Mouse (Mus musculus): ENCODE results near the gene Sptlc2. TPM values are rescaled to one million over a fixed set of nuclear protein-coding genes. Genes with fewer than 3 reads are reported as not detected.
A peak's percentile ranks its signal among the peaks of the same experiment; 100 is the strongest.

Sptlc2 gene
- total and polyA plus RNA-seq, 2 experiments: 6.5 to 14.4 TPM

GRCm38 (mm10) chr12:87365676-87366075, 22.5 kb downstream of the Sptlc2 start:
- DNase-seq (ENCODE audit: extremely low read depth, low read depth, low spot score): no peak
- TF ChIP-seq POLR2A (IDR thresholded peaks at IDR 0.05; ENCODE audit: extremely low read depth, insufficient read depth, low read length): no peak
- Histone ChIP-seq H3K79me2 (ENCODE audit: control insufficient read depth, insufficient read depth, low read length) (peaks cover 3% of the 10 kb centered on the region; the same call in 1 of the 2 replicates), H3K9ac (ENCODE audit: low read depth, low read length) (no peak overlapping the region), H3K27ac (replicated peaks; ENCODE audit: insufficient read depth, low read depth, low read length) (no peak overlapping the region), H3K4me1 (ENCODE audit: control insufficient read depth, insufficient read depth, low read length) (peaks cover 4% of the 10 kb centered on the region; the same call in 1 of the 2 replicates), H3K27me3 (ENCODE audit: control insufficient read depth, insufficient read depth, low read length) (no peaks in the 10 kb centered on the region), H3K4me3 (ENCODE audit: insufficient read depth, low read depth, low read length) (no peak overlapping the region), H3K36me3 (ENCODE audit: control insufficient read depth, insufficient read depth, low read length) (peaks cover 24% of the 10 kb centered on the region)
- WGBS: 93% methylated on average over 9 of the region's 9 CpGs

GRCm38 (mm10) chr12:87362111-87362510, 26.0 kb downstream of the Sptlc2 start:
- TF ChIP-seq CTCF (IDR thresholded peaks at IDR 0.05; ENCODE audit: low read depth, low read length): no peak
- no peak for TF ChIP-seq POLR2A (IDR thresholded peaks at IDR 0.05; ENCODE audit: extremely low read depth, insufficient read depth, low read length)
- peaks cover 10% of the 10 kb centered on the region for H3K36me3 ChIP-seq (ENCODE audit: control insufficient read depth, insufficient read depth, low read length)
- 38% methylated on average over 3 of the region's 3 CpGs for WGBS
- no peaks in the 10 kb centered on the region for H3K27me3 ChIP-seq (ENCODE audit: control insufficient read depth, insufficient read depth, low read length)
- no peak for DNase-seq (ENCODE audit: extremely low read depth, low read depth, low spot score)
- no peak overlapping the region for H3K9ac ChIP-seq (ENCODE audit: low read depth, low read length)
- no peak overlapping the region for H3K27ac ChIP-seq (replicated peaks; ENCODE audit: insufficient read depth, low read depth, low read length)
- no peaks in the 10 kb centered on the region for H3K79me2 ChIP-seq (ENCODE audit: control insufficient read depth, insufficient read depth, low read length)
- H3K4me1 ChIP-seq (ENCODE audit: control insufficient read depth, insufficient read depth, low read length): peaks cover 4% of the 10 kb centered on the region; the same call in 1 of the 2 replicates
- no peak overlapping the region for H3K4me3 ChIP-seq (ENCODE audit: insufficient read depth, low read depth, low read length)

- Histone ChIP-seq H3K36me3 (ENCODE audit: control insufficient read depth, insufficient read depth, low read length) (peaks cover 18% of the 10 kb centered on the region), H3K79me2 (ENCODE audit: control insufficient read depth, insufficient read depth, low read length) (no peaks in the 10 kb centered on the region), H3K27ac (replicated peaks; ENCODE audit: insufficient read depth, low read depth, low read length) (no peak overlapping the region), H3K4me1 (ENCODE audit: control insufficient read depth, insufficient read depth, low read length) (peaks cover 3% of the 10 kb centered on the region; the same call in 1 of the 2 replicates), H3K27me3 (ENCODE audit: control insufficient read depth, insufficient read depth, low read length) (no peaks in the 10 kb centered on the region), H3K4me3 (ENCODE audit: insufficient read depth, low read depth, low read length) (no peak overlapping the region), H3K9ac (ENCODE audit: low read depth, low read length) (no peak overlapping the region)
- WGBS: 22% methylated on average over 2 of the region's 2 CpGs
- DNase-seq (ENCODE audit: extremely low read depth, low read depth, low spot score): peak; percentile 56
- TF ChIP-seq CTCF (IDR thresholded peaks at IDR 0.05; ENCODE audit: low read depth, low read length) (no peak), POLR2A (IDR thresholded peaks at IDR 0.05; ENCODE audit: extremely low read depth, insufficient read depth, low read length) (no peak)
Measured at GRCm38 (mm10) chr12:87348029-87348428, 40.1 kb downstream of the Sptlc2 start.

- WGBS: 87% methylated on average over 2 of the region's 2 CpGs
- peaks cover 4% of the 10 kb centered on the region; the same call in 1 of the 2 replicates for H3K4me1 ChIP-seq (ENCODE audit: control insufficient read depth, insufficient read depth, low read length)
Measured at GRCm38 (mm10) chr12:87347511-87347910, 40.6 kb downstream of the Sptlc2 start.

GRCm38 (mm10) chr12:87343084-87343605, 45.0 kb downstream of the Sptlc2 start:
- no peaks in the 10 kb centered on the region for H3K79me2 ChIP-seq (ENCODE audit: control insufficient read depth, insufficient read depth, low read length)
- DNase-seq (ENCODE audit: extremely low read depth, low read depth, low spot score): peak; percentile 60
- H3K27me3 ChIP-seq (ENCODE audit: control insufficient read depth, insufficient read depth, low read length): no peaks in the 10 kb centered on the region
- H3K27ac ChIP-seq (replicated peaks; ENCODE audit: insufficient read depth, low read depth, low read length): no peak overlapping the region
- no peak overlapping the region for H3K9ac ChIP-seq (ENCODE audit: low read depth, low read length)
- no peak for TF ChIP-seq CTCF (IDR thresholded peaks at IDR 0.05; ENCODE audit: low read depth, low read length)
- no peak for TF ChIP-seq POLR2A (IDR thresholded peaks at IDR 0.05; ENCODE audit: extremely low read depth, insufficient read depth, low read length)
- H3K4me3 ChIP-seq (ENCODE audit: insufficient read depth, low read depth, low read length): no peak overlapping the region
- H3K36me3 ChIP-seq (ENCODE audit: control insufficient read depth, insufficient read depth, low read length): peaks cover 41% of the 10 kb centered on the region
- H3K4me1 ChIP-seq (ENCODE audit: control insufficient read depth, insufficient read depth, low read length): peaks cover 3% of the 10 kb centered on the region; the same call in 1 of the 2 replicates

More at GRCm38 (mm10) chr12:87347511-87347910, 40.6 kb downstream of the Sptlc2 start:
- H3K4me3 ChIP-seq (ENCODE audit: insufficient read depth, low read depth, low read length): no peak overlapping the region
- H3K27me3 ChIP-seq (ENCODE audit: control insufficient read depth, insufficient read depth, low read length): no peaks in the 10 kb centered on the region
- H3K9ac ChIP-seq (ENCODE audit: low read depth, low read length): no peak overlapping the region
- H3K27ac ChIP-seq (replicated peaks; ENCODE audit: insufficient read depth, low read depth, low read length): no peak overlapping the region
- no peak for DNase-seq (ENCODE audit: extremely low read depth, low read depth, low spot score)
- H3K79me2 ChIP-seq (ENCODE audit: control insufficient read depth, insufficient read depth, low read length): no peaks in the 10 kb centered on the region
- TF ChIP-seq POLR2A (IDR thresholded peaks at IDR 0.05; ENCODE audit: extremely low read depth, insufficient read depth, low read length) (no peak), CTCF (IDR thresholded peaks at IDR 0.05; ENCODE audit: low read depth, low read length) (peak; percentile 54)
- H3K36me3 ChIP-seq (ENCODE audit: control insufficient read depth, insufficient read depth, low read length): peaks cover 18% of the 10 kb centered on the region

GRCm38 (mm10) chr12:87338082-87338481, 50.1 kb downstream of the Sptlc2 start:
- no peak for DNase-seq (ENCODE audit: extremely low read depth, low read depth, low spot score)
- WGBS: 78% methylated on average over 4 of the region's 4 CpGs
- Histone ChIP-seq H3K27me3 (ENCODE audit: control insufficient read depth, insufficient read depth, low read length) (no peaks in the 10 kb centered on the region), H3K79me2 (ENCODE audit: control insufficient read depth, insufficient read depth, low read length) (0 out of 2 replicates have a peak, but pooled peaks cover 2% of the 10 kb centered on the region), H3K27ac (replicated peaks; ENCODE audit: insufficient read depth, low read depth, low read length) (no peak overlapping the region), H3K36me3 (ENCODE audit: control insufficient read depth, insufficient read depth, low read length) (peaks cover 33% of the 10 kb centered on the region), H3K4me1 (ENCODE audit: control insufficient read depth, insufficient read depth, low read length) (peaks cover 1% of the 10 kb centered on the region; the same call in 1 of the 2 replicates), H3K4me3 (ENCODE audit: insufficient read depth, low read depth, low read length) (no peak overlapping the region), H3K9ac (ENCODE audit: low read depth, low read length) (no peak overlapping the region)
- TF ChIP-seq CTCF (IDR thresholded peaks at IDR 0.05; ENCODE audit: low read depth, low read length) (no peak), POLR2A (IDR thresholded peaks at IDR 0.05; ENCODE audit: extremely low read depth, insufficient read depth, low read length) (no peak)

Data from liver, adult 2 months (tissue).